Mouse (Mus musculus) bone marrow macrophage, adult 2 months (primary cell): ENCODE measurements at regions not wholly inside any gene's neighbourhood (a gene's known extent, or its start where the extent isn't known, plus 50 kb on each side); places are given as distances from the start of the nearest gene placed in this dataset.

Experiments
- CTCF ChIP-seq: IDR thresholded peaks from 2 replicates; pipeline ENCODE4 v1.5.1; 2012; ENCODE audit warnings: low read depth, mild to moderate bottlenecking, low read length, moderate library complexity
- POLR2A ChIP-seq: IDR thresholded peaks from 2 replicates; pipeline ENCODE4 v1.6.1; 2012; ENCODE audit warnings: mild to moderate bottlenecking, low read depth, low read length, borderline replicate concordance

GRCm38 (mm10) chr1:157018726-157019125 is 79.3 kb upstream of the Ralgps2 start:
- TF ChIP-seq CTCF (no peak), POLR2A (no peak)
